Mouse (Mus musculus): ENCODE data around the gene Hpn. TPM values are rescaled to one million over a fixed set of nuclear protein-coding genes. Genes with fewer than 3 reads are reported as not detected.

The Hpn gene
- polyA plus RNA-seq, 1 experiment, result 9.4 TPM

GRCm38 (mm10) chr7:31117465-31117864, 2.4 kb upstream of the Hpn start:
- TF ChIP-seq POLR2A (IDR thresholded peaks at IDR 0.05; ENCODE audit: borderline replicate concordance, insufficient read depth, low read length), result peak; percentile 17; the same call in 1 of the 2 replicates
- no peak for TF ChIP-seq CTCF (IDR thresholded peaks at IDR 0.05; ENCODE audit: borderline replicate concordance, insufficient read depth, low read depth, low read length)
- peak overlapping the region; percentile 25 for H3K4me3 ChIP-seq (replicated peaks; ENCODE audit: insufficient read depth, low read depth, low read length)
- DNase-seq, result peak; percentile 67 to 78
- no peaks in the 10 kb centered on the region for H3K27me3 ChIP-seq (ENCODE audit: control insufficient read depth, insufficient read depth, low read length)
- 15% methylated on average over 11 of the region's 11 CpGs for WGBS
- peaks cover 58% of the 10 kb centered on the region for H3K4me1 ChIP-seq (ENCODE audit: control insufficient read depth, insufficient read depth, low read length)
- H3K27ac ChIP-seq (ENCODE audit: insufficient read depth, low read length), result peak overlapping the region; percentile 85

GRCm38 (mm10) chr7:31116721-31117145, 1.6 kb upstream of the Hpn start:
- no peak for TF ChIP-seq CTCF (IDR thresholded peaks at IDR 0.05; ENCODE audit: borderline replicate concordance, insufficient read depth, low read depth, low read length)
- TF ChIP-seq POLR2A (IDR thresholded peaks at IDR 0.05; ENCODE audit: borderline replicate concordance, insufficient read depth, low read length), result no peak
- DNase-seq, result peak; percentile 44 to 45
- Histone ChIP-seq H3K27ac (ENCODE audit: insufficient read depth, low read length) (no peak overlapping the region; the same call in 1 of the 2 replicates), H3K4me1 (ENCODE audit: control insufficient read depth, insufficient read depth, low read length) (peaks cover 57% of the 10 kb centered on the region), H3K4me3 (replicated peaks; ENCODE audit: insufficient read depth, low read depth, low read length) (no peak overlapping the region), H3K27me3 (ENCODE audit: control insufficient read depth, insufficient read depth, low read length) (no peaks in the 10 kb centered on the region)
- 62% methylated on average over 16 of the region's 16 CpGs for WGBS

GRCm38 (mm10) chr7:31115587-31116043, 525 bp upstream of the Hpn start:
- TF ChIP-seq CTCF (IDR thresholded peaks at IDR 0.05; ENCODE audit: borderline replicate concordance, insufficient read depth, low read depth, low read length) (no peak), POLR2A (IDR thresholded peaks at IDR 0.05; ENCODE audit: borderline replicate concordance, insufficient read depth, low read length) (no peak)
- Histone ChIP-seq H3K4me1 (ENCODE audit: control insufficient read depth, insufficient read depth, low read length) (peaks cover 47% of the 10 kb centered on the region), H3K4me3 (replicated peaks; ENCODE audit: insufficient read depth, low read depth, low read length) (no peak overlapping the region), H3K27me3 (ENCODE audit: control insufficient read depth, insufficient read depth, low read length) (no peaks in the 10 kb centered on the region), H3K27ac (ENCODE audit: insufficient read depth, low read length) (peak overlapping the region; percentile 42; the same call in 1 of the 2 replicates)
- DNase-seq, result peak; percentile 81 to 83
- 7% methylated on average over 17 of the region's 17 CpGs for WGBS

- TF ChIP-seq CTCF (IDR thresholded peaks at IDR 0.05; ENCODE audit: borderline replicate concordance, insufficient read depth, low read depth, low read length), result no peak; the same call in 1 of the 2 replicates
- no peak for TF ChIP-seq POLR2A (IDR thresholded peaks at IDR 0.05; ENCODE audit: borderline replicate concordance, insufficient read depth, low read length)
- no peak overlapping the region for H3K4me3 ChIP-seq (replicated peaks; ENCODE audit: insufficient read depth, low read depth, low read length)
- H3K27ac ChIP-seq (ENCODE audit: insufficient read depth, low read length), result no peak overlapping the region
- no peaks in the 10 kb centered on the region for H3K27me3 ChIP-seq (ENCODE audit: control insufficient read depth, insufficient read depth, low read length)
- 74% methylated on average over 10 of the region's 10 CpGs for WGBS
- no peak for DNase-seq
- peaks cover 45% of the 10 kb centered on the region for H3K4me1 ChIP-seq (ENCODE audit: control insufficient read depth, insufficient read depth, low read length)
Measured at GRCm38 (mm10) chr7:31114646-31115045, 444 bp downstream of the Hpn start.

- no peak for DNase-seq
- Histone ChIP-seq H3K4me1 (ENCODE audit: control insufficient read depth, insufficient read depth, low read length) (peaks cover 42% of the 10 kb centered on the region), H3K27me3 (ENCODE audit: control insufficient read depth, insufficient read depth, low read length) (no peaks in the 10 kb centered on the region), H3K4me3 (replicated peaks; ENCODE audit: insufficient read depth, low read depth, low read length) (no peak overlapping the region), H3K27ac (ENCODE audit: insufficient read depth, low read length) (no peak overlapping the region)
- TF ChIP-seq POLR2A (IDR thresholded peaks at IDR 0.05; ENCODE audit: borderline replicate concordance, insufficient read depth, low read length) (no peak), CTCF (IDR thresholded peaks at IDR 0.05; ENCODE audit: borderline replicate concordance, insufficient read depth, low read depth, low read length) (no peak)
- WGBS, result 95% methylated on average over 6 of the region's 6 CpGs
Measured at GRCm38 (mm10) chr7:31113800-31114199, 1.3 kb downstream of the Hpn start.

GRCm38 (mm10) chr7:31112036-31112435, 3.1 kb downstream of the Hpn start:
- 53% methylated on average over 4 of the region's 4 CpGs for WGBS
- peaks cover 29% of the 10 kb centered on the region for H3K4me1 ChIP-seq (ENCODE audit: control insufficient read depth, insufficient read depth, low read length)
- no peak overlapping the region for H3K4me3 ChIP-seq (replicated peaks; ENCODE audit: insufficient read depth, low read depth, low read length)
- no peak overlapping the region for H3K27ac ChIP-seq (ENCODE audit: insufficient read depth, low read length)
- H3K27me3 ChIP-seq (ENCODE audit: control insufficient read depth, insufficient read depth, low read length), result no peaks in the 10 kb centered on the region
- no peak for TF ChIP-seq POLR2A (IDR thresholded peaks at IDR 0.05; ENCODE audit: borderline replicate concordance, insufficient read depth, low read length)
- TF ChIP-seq CTCF (IDR thresholded peaks at IDR 0.05; ENCODE audit: borderline replicate concordance, insufficient read depth, low read depth, low read length), result no peak
- no peak for DNase-seq

- H3K27me3 ChIP-seq (ENCODE audit: control insufficient read depth, insufficient read depth, low read length), result no peaks in the 10 kb centered on the region
- 86% methylated on average over 15 of the region's 15 CpGs for WGBS
- DNase-seq, result no peak
- H3K4me3 ChIP-seq (replicated peaks; ENCODE audit: insufficient read depth, low read depth, low read length), result no peak overlapping the region
- H3K27ac ChIP-seq (ENCODE audit: insufficient read depth, low read length), result no peak overlapping the region
- no peak for TF ChIP-seq POLR2A (IDR thresholded peaks at IDR 0.05; ENCODE audit: borderline replicate concordance, insufficient read depth, low read length)
- no peak for TF ChIP-seq CTCF (IDR thresholded peaks at IDR 0.05; ENCODE audit: borderline replicate concordance, insufficient read depth, low read depth, low read length)
- peaks cover 20% of the 10 kb centered on the region for H3K4me1 ChIP-seq (ENCODE audit: control insufficient read depth, insufficient read depth, low read length)
Measured at GRCm38 (mm10) chr7:31110861-31111385, 4.2 kb downstream of the Hpn start.

GRCm38 (mm10) chr7:31109796-31110195, 5.3 kb downstream of the Hpn start:
- no peaks in the 10 kb centered on the region for H3K27me3 ChIP-seq (ENCODE audit: control insufficient read depth, insufficient read depth, low read length)
- H3K4me3 ChIP-seq (replicated peaks; ENCODE audit: insufficient read depth, low read depth, low read length), result no peak overlapping the region
- no peak for TF ChIP-seq CTCF (IDR thresholded peaks at IDR 0.05; ENCODE audit: borderline replicate concordance, insufficient read depth, low read depth, low read length)
- no peak for TF ChIP-seq POLR2A (IDR thresholded peaks at IDR 0.05; ENCODE audit: borderline replicate concordance, insufficient read depth, low read length)
- DNase-seq, result no peak
- no peak overlapping the region for H3K27ac ChIP-seq (ENCODE audit: insufficient read depth, low read length)
- peaks cover 14% of the 10 kb centered on the region for H3K4me1 ChIP-seq (ENCODE audit: control insufficient read depth, insufficient read depth, low read length)
- WGBS, result 76% methylated on average over 5 of the region's 5 CpGs
